Mouse (Mus musculus) central nervous system, embryonic 18 days (tissue): ENCODE measurements around the gene Mov10. TPM values are rescaled to one million over a fixed set of nuclear protein-coding genes. Genes with fewer than 3 reads are reported as not detected.

Experiments used
- polyA plus RNA-seq: library from polyadenylated mRNA; depleted of rRNA; stranded (reverse); fragments of >200 nt; gene quantifications from 2 replicates; pipeline ENCODE4 v1.2.3, GENCODE M21; 2012; rRNA removed

Gene Mov10
- 7.1 and 7.4 TPM in 2 replicates for polyA plus RNA-seq

DNA sequence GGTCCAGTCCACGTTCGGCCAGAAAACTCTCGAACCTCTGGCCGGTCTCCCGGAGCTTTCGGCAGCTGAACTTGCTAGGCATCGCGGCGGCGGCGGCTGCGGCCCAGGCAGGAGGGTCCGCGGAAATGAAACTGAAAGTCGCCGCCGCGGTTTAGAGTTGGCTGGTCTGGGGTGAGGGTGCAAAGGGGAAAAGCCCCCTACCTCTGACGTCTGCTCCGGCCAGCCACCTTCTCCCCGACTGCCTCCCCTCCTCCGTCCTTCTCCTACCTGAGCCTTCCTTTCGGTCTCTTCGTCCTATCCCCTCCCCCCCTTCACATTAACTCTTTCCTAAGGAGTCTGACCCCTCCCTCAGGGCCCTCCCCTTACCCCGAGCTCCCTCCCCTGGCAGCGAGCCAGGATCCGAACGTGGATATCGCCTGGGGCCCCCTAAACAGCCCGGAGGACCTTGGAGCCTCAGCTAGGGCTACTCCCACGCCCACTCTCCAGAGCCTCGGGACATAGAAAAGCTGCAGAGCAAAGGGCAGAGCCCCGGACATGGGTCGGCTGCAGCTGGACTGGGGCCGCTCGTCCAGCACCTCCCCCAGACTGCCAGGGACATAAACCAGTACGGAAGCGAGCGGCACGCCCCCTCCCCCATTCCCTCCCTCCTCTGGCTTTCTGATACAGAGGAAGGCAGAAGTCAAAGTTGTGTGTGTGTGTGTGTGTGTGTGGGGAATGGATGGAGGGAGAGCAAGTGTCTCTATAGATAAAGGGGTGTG lies at the start of gene Mov10:
Mov10 (minus strand) TSS at position 573 of the 758 bp plus-strand sequence.

DNA sequence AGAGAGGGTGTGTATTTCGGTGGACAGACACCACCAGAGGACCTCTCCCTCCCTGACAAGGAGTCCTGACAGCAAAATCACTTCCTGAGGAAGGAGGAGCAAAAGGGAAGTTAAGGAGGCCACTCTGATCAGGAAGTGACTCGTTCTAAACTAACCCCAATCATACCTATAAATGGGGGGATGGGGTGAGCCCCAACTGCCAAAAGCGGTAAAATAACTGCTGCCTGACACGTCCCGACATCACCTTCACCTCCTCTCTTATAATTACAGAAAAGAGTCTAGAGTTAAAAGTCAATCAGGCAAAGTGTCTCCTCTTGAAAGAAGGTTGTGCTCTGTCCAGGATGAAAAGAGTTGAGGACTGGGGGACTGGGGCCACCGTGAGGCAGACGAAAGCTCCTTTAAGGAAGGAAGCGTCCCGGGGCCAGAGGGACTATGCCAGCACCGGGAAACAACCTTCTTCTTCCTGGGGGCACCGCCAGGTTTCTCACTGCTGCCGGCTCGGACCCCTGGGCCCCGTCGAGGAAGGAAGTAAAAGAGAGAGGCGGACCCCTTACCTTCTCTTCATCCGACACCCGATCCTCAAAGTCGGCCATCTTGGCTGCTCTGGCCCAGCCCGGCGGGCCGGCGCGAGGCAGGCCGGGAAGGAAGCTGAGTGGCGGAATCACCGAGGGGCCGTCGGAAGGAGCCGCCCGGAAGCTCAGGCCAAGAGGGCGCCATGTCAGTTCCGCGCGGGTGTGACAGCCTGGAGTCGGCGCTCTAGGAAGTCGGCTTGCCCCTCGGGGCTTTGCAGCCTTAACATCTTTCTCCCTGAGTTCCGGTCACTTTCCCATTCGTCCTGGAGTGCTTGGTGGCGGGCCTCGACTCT lies 45.7 kb upstream of the Mov10 start, which contains the start of the genes St7l and Capza1:
St7l (plus strand) TSS at position 220 of the 865 bp plus-strand sequence.
Capza1 (minus strand) TSS at position 720 of the 865 bp plus-strand sequence.

DNA sequence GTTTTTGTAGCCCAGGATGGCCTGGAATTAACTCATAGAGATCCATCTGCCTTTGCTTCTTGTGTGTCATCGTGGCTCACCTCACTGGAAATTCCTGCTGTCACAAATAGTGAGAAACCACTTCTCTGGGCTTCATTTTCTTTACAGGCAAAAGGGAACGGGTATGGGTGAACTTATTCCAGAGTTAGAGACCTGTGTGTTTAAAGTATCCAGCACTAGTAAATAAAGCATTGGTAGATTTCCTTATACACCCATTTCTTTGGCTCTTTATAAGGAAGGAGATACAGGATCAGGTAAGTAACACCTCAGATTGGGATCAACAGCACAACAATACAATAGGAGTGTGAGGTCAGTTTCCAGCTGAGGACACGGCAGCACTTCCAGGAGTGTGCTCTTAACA lies 30.3 kb downstream of the Mov10 start, which contains the start of gene Rhoc:
Rhoc (plus strand) TSS at position 301 of the 400 bp plus-strand sequence.

DNA sequence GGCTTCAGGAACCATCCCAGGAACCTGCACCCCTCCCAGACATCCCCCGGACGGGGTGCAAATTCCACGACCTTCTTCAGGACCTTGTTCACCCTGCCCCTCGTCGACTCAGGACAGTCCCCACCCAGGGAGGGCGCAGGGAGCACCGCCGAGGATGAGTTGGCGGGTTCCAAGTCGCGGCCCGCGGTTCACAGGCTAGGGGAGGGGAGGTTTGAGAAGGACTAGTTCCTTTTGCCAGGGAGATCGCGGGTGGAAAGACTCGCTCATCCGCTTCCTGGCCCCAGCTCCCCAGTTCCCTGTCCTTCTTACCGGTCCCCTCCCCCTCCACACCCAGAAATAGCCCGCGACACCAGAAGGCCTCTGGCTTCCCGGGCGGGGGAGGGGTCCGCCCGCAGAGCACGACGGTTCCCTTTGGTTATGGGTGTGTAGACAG lies 36.9 kb downstream of the Mov10 start, which contains the start of gene Fam19a3:
Fam19a3 (minus strand) TSS at position 370 of the 433 bp plus-strand sequence.

DNA sequence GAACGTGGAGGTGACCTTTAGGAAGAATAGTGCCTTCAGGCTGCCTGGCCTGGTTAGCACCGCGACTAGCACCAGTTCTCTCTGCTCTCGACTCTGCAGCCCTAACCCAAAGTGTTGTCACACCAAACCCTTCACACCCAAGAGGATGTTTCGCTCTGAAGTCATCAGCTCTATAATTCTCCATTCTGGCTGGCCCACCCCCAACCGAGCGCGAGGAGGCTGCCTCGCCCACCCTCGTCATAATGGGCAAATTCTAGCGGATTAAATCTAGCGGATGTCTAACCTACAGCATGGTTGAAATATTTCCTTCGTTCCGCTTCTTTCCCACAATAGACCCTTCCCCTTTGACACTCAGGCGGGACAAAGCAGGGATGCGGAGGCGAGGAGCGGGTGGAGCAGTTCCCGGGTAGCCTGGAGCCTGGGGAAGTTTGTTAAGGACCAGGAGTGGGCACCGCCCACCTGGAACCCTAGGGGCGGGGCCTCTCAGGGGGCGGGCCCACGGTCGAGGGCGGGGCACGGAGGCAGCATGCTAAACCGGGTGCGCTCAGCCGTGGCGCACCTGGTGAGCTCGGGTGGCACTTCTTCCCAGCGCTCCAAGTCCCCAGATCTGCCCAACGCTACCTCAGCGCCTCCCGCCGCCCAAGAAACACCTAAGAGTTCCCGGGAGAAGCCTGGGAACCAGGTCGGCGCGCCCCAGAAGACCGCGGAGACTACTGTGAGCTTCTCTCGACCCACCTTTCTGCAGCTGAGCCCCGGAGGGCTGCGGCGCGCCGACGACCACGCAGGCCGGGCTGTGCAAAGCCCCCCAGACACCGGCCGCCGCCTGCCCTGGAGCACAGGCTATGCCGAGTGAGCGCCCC lies 37.6 kb downstream of the Mov10 start, which contains the start of gene Ppm1j:
Ppm1j (plus strand) TSS at position 496 of the 860 bp plus-strand sequence.

Other genes starting within 250 kb of the Mov10 start
- 11.1 and 13.4 TPM in 2 replicates for gene Slc16a1, start 179.9 kb downstream of the Mov10 start, polyA plus RNA-seq
- gene Ppm1j, start 37.5 kb downstream of the Mov10 start, polyA plus RNA-seq: 2.6 and 5.0 TPM in 2 replicates
- gene Fam19a3, start 36.7 kb downstream of the Mov10 start, polyA plus RNA-seq: 0.45 and 0.62 TPM in 2 replicates
- 35.0 and 39.1 TPM in 2 replicates for gene Rhoc, start 30.2 kb downstream of the Mov10 start, polyA plus RNA-seq
- gene St7l, start 45.4 kb upstream of the Mov10 start, polyA plus RNA-seq: 13.4 and 13.8 TPM in 2 replicates
- 52.9 and 53.6 TPM in 2 replicates for gene Capza1, start 45.9 kb upstream of the Mov10 start, polyA plus RNA-seq
- 1.2 and 1.3 TPM in 2 replicates for gene Wnt2b, start 143.4 kb upstream of the Mov10 start, polyA plus RNA-seq
- 15.2 and 15.5 TPM in 2 replicates for gene Cttnbp2nl, start 234.6 kb upstream of the Mov10 start, polyA plus RNA-seq
- gene 4930564D02Rik, start 248.3 kb upstream of the Mov10 start, polyA plus RNA-seq: not detected in 2 replicates